Mouse (Mus musculus): ENCODE data around the gene Pcbp2.

Pcbp2 gene

DNA sequence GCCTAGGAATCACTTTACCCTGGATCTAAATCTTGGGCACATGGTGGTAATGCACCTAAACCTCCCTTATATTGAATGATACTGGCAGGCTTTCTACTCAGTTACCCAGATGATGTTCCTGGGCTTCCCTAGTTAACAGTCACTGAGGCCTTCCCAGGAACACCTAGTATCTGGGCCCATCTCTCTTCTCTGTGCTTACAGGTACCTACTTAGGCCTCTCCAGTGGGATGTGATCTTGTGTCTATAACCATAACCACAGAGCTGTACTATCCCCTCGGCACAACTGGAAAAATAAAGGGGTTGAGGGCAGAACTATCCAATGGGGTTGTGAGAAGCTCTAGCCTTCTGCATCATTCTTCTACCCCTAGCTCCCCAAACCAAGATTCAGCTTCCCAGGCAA, 36.5 kb downstream of the Pcbp2 start:
- no peak for DNase-seq (ENCODE audit: low read depth, low spot score)

GRCm38 (mm10) chr15:102507561-102507960, 37.2 kb downstream of the Pcbp2 start:
- no peak for DNase-seq (ENCODE audit: low read depth, low spot score)

DNA sequence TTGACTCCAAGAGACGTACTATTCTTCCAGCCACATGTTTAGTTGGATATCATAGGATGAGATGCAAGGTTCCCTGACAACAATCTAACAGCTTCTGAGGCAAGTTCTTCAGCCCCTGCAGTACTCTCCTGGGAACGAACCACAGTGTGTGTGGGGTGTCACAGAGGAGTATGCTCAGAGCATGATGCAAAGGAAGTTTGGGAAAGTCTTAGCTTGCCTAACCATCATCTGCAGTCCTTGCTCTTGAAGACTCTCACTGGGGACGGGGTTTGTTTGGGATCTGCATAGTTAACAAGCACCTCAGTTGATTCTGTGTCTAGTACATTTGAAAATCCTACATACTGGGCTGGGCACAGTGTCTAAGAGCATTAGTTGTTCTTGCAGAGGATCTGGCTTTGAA, 38.0 kb downstream of the Pcbp2 start:
- DNase-seq (ENCODE audit: low read depth, low spot score): no peak

DNA sequence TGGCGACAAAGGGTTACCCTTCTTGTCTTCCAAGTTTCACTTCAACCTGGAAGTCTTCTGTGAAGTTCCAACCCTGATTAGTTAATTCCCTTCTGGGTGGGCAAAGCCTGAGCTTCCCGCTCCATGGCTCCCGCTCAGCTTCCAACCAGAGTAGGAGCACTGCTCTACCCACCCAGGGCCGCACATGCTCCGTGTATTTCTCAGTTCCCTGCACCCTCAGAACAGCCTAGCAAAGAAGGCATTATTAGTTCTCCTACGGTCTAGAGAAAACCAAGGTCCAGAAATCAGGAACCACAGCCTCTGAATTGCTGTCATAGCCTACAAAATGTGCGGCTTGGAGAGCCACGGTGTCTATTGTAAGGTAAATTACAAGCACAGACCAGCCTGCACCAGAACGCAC, 39.8 kb downstream of the Pcbp2 start:
- DNase-seq (ENCODE audit: low read depth, low spot score): no peak

- DNase-seq (ENCODE audit: low read depth, low spot score): peak; percentile 96
These were observed 40.4 kb downstream of the Pcbp2 start for GRCm38 (mm10) chr15:102510590-102511284.

DNA sequence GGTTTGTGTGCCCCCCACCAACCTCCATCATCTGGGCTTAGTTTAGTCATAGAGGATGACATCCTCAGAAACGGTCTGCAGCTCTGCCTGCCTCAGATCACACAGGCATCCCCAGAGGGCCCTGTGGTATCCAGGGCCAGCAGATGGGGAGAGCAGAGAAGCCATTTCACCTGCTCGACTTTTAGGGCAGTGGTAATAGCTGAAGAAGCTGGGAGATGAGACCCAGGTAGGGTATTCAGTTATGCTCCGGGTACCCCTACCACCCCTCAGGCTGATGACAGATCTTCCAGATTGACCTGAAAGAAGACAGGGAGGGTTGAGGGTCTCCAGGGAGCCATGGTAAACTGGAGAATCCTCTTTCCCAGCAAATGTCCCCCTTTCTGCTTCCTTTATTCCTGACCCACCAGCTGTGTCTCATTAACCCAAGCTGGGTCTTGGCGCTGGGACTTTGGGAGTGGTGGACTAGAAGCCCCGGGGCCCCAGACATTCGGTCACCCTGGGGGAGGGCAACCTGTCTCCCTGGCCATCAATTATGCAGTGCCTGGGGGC, 41.0 kb downstream of the Pcbp2 start:
- DNase-seq (ENCODE audit: low read depth, low spot score): no peak

GRCm38 (mm10) chr15:102512010-102512409, 41.7 kb downstream of the Pcbp2 start:
- no peak for DNase-seq (ENCODE audit: low read depth, low spot score)

GRCm38 (mm10) chr15:102512471-102512870, 42.1 kb downstream of the Pcbp2 start:
- no peak for DNase-seq (ENCODE audit: low read depth, low spot score)

DNA sequence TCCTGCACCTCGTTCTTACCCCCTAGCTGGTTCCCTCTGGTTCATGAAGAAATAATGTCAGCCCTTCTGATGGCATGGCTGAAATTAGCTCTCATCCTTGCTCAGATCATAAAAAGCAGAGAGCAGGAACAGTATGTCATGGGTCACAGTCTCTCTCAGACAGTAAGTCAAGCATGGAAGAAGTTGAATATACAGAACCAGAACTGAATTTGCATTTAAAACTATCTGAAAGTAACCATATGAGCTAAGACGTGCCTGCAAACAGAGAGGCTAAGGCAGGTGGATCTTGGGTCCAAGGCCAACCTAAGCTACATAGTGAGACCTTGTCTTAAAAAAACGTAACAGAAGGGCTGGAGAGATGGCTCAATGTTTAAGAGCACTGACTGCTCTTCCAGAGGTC, 42.7 kb downstream of the Pcbp2 start:
- no peak for DNase-seq (ENCODE audit: low read depth, low spot score)

DNA sequence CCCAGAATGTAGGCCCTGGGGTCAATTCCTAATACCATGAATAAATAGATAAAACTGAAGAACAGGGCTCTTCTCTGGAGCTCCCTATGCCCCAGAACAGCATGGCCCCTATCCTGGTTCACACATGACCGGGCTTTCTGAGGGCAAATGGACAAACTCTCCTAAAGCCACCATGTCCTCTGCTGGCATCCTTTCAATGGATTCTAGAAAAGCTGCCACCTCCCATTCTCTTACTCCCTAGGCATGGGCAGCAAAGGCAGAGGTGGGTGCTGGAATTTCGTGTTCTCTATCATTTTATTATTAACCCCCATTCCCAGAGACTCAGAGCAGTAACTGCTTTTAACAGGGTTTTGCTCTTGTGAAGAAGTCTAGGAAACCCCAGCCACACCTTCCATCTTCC, 44.9 kb downstream of the Pcbp2 start:
- DNase-seq (ENCODE audit: low read depth, low spot score): no peak

DNA sequence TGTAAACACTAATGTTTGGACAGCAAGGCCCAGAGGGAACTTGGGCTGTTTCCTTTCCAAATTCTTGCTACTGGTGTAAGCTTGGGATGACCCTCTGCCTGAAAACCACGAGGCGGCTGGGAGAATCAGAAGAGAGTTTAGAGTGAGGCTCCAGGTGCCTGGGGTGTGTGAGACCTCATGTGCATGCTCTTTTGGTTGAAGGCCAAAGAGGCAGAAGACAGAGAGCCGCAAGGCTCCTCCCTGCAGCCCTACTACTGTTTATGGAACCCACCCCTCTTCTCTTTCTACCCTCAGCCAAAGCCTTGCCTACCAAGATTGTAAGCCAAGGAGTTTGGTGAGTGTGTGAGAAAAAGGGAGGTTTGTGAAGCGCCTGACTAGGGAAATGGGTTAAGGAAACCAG, 45.5 kb downstream of the Pcbp2 start:
- no peak for DNase-seq (ENCODE audit: low read depth, low spot score)

GRCm38 (mm10) chr15:102516293-102516692, 46.0 kb downstream of the Pcbp2 start:
- DNase-seq (ENCODE audit: low read depth, low spot score): no peak

DNA sequence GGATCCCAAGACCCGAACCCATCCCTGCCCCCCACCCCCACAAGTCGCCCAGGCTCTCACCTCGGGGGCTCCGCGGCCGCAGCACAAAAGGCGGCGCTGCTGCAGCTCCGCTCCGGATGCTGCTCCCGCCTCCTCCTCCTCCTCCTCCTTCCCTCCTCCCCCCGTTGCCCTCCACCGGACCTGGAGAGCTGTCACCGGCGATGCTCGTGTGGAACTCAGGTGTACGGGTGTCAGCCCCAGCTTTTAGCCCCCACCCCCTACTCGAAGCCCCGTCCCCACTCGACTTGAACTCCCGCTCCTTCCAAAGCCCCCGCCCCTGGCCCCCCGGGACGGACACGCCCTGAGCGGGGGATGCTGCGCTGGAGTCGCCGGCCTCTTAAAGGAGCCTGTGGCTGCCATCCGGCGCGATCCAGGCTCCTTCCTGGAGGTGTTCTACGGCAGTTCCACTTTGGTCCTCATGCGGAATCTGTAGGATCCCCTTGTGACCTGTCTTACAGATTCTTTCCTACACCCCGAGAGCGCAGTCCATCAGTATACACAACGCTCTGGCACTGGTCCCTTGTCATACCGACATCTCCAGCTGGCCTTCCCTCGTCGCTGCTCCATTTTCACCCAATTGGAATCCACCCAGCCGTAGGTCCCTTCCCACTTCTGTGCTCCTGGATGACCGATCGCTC, 46.5 kb downstream of the Pcbp2 start, which contains the start of gene Map3k12:
Gene Map3k12, minus strand, starts transcription at position 337 of the 677 bp plus-strand sequence.
- no peak for DNase-seq (ENCODE audit: low read depth, low spot score)

GRCm38 (mm10) chr15:102517631-102517975, 47.3 kb downstream of the Pcbp2 start:
- no peak for DNase-seq (ENCODE audit: low read depth, low spot score)

DNA sequence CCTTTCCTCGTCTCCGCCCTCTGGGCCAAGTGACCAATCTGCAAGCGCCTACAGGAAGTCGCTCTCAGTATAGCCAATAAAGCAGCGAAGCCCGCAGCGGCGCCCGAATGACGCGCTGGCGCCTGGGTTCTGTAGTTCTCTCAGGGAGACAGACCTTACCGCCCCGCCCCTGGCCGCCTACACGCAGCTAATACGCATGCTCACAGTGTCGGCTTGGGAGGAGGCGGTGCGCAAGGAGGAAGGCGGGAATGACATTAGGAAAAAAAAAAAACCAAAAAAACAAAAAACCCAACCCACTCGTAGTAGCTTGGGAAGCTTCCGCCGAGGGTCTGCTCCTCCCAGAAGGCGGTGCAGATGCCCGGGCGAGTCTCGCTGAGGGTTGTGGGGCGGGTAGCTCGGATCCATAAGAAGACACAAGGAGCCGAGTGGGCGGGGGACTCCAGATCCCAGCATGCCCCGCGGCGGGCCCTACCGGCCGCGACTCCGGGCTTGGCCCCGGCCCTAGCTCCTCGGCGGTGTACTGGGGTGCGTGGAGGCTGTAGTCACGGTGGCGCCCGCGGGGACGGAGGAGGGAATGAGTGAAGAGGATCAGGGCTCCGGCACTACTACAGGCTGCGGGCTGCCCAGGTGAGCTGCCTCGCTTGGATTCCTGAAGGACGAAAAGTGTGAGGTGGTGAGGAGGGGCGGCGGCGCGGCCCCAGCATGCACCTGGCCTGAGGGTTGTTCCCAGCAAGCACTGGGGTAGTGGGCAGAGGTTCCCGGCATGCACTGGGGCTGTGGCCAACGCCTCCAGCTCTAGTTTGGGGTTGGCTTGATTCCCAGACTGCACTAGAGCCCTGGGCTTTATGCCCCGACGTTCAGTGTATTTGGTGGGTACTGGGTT, 47.9 kb downstream of the Pcbp2 start, which contains the start of gene Tarbp2:
Gene Tarbp2, plus strand, starts transcription at position 217 of the 883 bp plus-strand sequence.
- DNase-seq (ENCODE audit: low read depth, low spot score): peak; percentile 99

DNA sequence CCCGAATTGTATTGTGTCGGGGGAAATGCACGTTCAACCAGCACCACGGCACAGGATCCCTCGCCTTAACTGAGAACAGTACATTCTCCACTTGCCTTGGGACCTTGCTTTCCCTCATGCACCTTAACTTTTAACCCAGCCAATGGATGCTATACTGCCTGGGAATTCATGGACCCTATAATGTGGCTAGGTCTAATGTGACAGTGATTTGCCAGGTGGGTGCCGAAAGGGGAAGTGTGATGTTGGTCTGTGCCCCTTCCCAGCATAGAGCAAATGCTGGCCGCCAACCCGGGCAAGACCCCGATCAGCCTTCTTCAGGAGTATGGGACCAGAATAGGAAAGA, 48.5 kb downstream of the Pcbp2 start:
- no peak for DNase-seq (ENCODE audit: low read depth, low spot score)

DNA sequence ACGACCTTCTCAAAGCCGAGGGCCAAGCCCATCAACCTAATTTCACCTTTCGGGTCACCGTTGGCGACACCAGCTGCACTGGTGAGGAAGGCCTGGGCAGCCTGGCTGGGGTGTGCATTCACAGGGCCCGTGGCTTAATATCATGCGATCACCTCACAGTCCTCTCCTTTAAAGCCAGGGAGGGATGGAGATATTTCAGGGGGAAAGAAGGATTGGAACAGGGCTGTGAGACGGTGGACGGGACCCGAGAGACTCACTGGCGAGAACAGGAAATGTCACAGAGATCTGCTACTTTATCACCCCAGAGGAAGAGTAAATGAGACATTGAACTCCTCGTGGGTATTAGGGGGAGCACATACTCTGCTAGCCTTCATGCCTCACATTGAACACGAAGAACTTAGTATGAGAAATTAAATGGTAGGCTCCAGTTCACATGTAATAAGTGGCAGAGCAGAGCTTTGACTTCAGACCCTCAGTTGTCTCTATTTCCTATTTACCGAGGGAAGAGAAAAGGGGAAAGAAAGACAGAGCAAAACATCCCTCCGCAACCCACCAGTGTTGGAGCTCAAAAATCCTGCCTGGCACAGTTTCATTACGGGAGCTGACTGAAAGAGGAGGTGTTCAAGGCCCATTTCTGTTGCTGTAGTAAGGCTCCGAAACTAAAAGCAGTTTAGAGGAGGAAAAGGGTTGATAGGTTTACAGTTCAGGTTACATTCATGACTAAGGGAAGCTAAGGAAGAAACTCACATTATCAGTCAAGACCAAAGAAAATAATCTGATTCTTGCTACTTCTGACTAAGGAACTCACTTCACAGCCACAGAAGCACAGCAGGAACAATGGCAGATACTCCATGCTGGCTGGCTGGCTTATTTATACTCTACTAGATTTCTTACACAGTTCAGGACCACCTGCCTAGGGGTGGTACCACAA, 49.1 kb downstream of the Pcbp2 start:
- no peak for DNase-seq (ENCODE audit: low read depth, low spot score)

DNA sequence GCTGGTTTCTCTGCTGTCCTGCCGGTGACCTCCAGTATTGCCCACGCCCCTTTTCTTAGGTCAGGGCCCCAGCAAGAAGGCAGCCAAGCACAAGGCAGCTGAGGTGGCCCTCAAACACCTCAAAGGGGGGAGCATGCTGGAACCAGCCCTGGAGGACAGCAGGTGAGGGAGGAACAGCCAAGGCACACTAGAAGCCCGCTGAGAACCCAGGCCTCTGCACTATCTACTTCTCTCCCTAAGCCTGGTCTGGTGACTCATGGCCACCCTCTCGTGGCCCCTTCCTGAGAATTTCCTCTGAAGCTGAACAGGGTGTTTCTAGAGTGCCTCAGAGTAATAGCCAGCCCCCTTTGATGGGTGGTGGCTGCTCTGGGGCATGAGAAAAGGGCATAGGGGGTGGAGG, 50.1 kb downstream of the Pcbp2 start:
- DNase-seq (ENCODE audit: low read depth, low spot score): no peak

GRCm38 (mm10) chr15:102521480-102521879, 51.1 kb downstream of the Pcbp2 start:
- DNase-seq (ENCODE audit: low read depth, low spot score): no peak

DNA sequence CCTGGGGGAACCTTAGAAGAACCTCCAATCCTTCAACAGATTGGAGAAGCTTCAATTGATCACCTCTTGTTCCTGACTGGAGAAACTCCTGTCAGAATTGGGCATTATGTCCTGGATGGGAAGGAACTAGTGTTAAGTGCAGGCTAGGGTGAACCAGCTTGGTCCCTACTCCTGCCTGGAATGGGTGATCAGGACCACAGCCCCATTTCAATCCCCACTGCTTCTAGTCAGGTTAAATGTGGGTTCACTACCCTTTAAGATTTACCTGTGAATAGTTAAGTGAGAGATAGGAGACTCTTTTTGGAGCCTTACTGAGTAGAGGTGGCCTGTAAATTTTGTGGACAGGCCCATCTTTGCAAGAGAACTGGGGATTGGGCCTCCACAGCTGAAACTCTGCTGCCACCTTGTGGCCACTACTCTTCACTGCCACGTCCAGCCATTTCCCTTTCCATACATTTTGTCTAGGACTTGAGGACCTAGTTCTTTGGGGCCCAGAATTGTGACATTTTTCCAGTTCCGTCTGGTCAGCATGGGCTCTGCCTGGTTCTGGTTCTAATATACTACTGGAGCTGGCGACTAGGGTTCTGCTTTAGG, 54.6 kb downstream of the Pcbp2 start, which contains the start of gene Npff:
Gene Npff, minus strand, starts transcription at position 51 of the 594 bp plus-strand sequence.
- no peak for DNase-seq (ENCODE audit: low read depth, low spot score)
